Mouse (Mus musculus) layer of hippocampus, postnatal 25 days (tissue): Measurements from ENCODE around the gene Slc4a3. TPM values are rescaled to one million over a fixed set of nuclear protein-coding genes. Genes with fewer than 3 reads are reported as not detected.
A peak's percentile ranks its signal among the peaks of the same experiment; 100 is the strongest.

Experiments used
- DNase-seq, 2 experiments: peaks; one replicate each; pipeline ENCODE4 v3.0.0; 2022; ENCODE audit warnings: mixed read lengths in 2 of 2, low spot score in 1 of 2; ENCODE audit errors: extremely low spot score in 1 of 2
- total RNA-seq, 2 experiments: library from RNA; stranded (reverse); gene quantifications; 2 replicates each; pipeline ENCODE4 v1.2.3; 2021

Slc4a3 gene
- total RNA-seq, 2 experiments from 2014 or later: 111 to 114 TPM

DNA sequence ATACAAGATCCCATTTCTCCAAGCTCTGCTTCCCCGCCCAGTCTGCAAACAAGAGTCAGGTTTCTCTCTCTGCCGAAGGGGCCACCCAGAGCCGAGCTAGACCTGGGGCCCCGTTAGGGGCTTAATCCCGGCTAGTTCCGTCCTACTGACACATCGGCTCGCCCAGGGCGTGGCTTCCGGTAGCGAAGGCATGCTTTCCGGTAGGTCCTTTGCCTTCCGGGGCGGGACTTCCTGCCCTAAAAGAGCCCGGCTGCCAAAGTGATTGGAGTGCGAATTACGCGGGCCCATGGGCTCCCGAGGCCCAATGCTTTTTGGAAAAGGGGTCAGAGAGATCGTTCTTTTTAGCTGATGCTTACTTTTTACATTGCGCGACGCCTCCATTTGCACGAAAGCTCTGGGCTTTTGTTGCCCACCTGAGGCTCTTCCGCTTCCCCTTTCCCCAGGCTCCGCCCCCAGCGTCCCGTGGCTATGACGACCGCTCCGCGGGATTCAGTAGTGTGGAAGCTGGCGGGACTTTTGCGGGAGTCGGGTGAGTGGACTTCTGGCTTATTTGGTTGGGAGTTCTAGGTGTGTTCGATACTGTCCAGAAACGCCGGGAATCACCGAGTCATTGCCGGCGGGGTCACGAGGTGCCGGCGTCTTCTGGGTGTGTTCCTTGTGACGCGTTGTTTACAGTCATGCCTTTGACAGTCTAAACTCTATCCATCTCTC is 24.6 kb upstream of the Slc4a3 start, which contains the start of gene Stk11ip:
TSS of gene Stk11ip (plus strand) at position 209 of the 711 bp plus-strand sequence.
- peak; percentile 84 to 89 for DNase-seq

DNA sequence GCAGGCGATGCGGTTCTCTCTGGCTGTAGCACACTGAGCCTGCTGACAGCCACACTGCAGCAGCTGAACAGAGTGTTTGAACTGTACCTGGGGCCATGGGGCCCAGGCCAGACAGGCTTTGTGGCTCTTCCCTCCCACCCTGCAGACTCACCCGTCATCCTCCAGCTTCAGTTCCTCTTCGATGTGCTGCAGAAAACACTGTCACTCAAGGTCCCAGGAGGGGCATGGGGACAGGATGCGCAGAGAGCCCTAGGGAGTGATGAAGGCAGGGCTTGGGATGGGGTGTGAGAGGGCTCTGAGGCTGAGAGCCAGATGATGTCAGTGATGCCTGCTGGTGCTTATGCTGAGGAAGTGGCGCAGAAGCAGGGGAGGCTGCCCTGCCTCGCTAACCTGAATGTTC is 21.4 kb upstream of the Slc4a3 start:
- DNase-seq: no peak

DNA sequence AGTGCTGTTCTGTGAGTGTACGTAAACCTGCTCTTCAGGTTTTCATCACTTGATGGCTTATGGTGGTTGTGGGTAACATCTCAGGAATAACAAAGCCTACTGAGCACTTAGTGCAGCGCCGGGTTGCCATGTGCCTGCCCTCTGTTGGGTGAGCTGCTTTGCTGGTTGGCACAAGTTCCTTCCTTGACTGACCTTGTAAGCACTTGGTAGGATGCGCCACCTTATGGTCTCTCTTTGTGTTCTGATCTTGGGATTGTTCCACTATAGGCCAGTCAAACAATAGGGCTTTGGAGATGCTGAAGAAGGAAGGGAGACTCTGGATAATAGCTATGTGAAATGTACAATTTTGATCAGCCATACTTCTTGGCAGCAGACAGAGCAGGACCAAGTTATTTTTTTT is 15.5 kb upstream of the Slc4a3 start:
- no peak for DNase-seq

DNA sequence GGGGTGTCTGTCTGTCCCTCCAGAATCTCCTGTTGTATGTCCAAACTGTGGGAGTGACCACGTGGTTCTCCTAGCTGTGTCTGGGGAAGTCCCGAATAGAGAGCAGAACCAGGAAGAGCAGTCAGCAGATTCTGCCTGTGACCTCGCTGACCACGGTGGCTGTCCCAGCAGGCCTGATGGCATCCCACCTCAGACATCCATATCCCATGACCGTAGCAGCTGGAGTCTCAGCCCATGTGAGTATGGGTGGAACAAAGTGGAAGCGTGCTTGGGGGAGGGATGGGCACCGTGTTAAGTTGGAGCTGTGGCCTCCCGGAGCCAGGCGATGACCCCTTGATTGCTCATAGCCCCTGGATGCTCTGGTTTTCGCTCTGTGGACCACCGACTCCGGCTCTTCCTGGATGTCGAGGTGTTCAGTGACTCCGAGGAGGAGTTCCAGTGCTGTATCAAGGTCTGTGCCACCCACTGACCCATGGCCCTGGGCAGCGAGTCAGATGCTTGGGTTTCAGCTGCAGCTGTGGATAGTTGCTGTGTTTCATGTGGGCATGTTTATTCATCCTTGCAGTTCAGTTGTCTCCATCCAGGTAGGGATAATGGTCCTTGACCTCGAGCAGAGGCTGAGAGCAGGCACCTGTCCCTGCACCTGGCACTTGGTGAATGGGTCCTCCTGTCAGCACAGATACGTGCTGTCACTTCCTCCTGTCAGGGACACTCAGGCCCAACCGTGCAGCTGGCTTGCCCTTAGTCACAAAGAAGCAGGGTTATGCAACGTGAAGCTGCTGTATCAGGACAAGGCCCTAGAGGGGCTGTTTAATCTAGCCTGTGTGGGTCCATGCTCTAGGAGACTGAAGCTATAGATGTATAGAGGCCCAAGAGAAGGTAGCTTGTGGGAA is 13.5 kb upstream of the Slc4a3 start:
- no peak for DNase-seq

DNA sequence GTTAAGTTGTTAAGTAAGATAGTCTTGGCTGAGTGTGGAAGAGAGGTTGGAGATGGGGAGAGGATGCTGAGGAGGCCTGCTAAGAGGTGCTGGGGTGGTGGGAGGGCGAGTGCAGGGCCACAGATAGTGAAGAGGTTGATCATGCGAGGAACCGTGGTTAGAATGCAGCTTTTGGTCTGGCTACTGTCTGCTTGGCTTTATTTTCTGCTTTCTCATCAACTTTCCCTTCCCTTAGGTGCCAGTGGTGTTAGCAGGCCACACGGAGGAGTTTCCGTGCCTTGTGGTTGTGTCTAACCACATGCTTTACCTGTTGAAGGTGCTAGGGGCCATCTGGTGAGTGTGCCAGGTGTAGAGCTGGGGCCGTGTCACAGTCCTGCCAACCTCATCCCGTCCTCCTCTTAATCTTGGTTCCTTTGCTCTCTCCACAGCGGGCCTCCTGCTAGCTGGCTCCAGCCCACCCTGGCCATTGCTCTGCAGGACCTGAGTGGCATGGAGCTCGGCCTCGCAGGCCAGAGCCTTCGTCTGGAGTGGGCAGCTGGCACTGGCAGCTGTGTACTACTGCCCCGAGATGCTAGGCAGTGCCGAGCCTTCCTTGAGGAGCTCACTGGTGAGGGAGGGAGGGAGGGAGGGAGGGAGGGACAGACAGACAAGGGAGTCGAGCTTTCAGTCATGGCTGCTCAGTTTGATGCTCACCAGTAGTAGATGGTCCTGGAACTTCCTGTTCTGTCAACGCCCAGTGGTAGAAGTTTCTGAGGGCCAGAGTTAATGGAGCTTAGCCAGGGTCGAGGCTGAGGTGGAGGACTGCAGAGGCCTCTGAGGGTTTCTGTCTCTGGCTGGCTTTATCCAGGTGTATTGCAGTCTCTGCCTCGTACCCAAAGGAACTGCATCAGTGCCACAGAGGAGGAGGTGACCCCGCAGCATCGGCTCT is 12.5 kb upstream of the Slc4a3 start:
- no peak for DNase-seq

DNA sequence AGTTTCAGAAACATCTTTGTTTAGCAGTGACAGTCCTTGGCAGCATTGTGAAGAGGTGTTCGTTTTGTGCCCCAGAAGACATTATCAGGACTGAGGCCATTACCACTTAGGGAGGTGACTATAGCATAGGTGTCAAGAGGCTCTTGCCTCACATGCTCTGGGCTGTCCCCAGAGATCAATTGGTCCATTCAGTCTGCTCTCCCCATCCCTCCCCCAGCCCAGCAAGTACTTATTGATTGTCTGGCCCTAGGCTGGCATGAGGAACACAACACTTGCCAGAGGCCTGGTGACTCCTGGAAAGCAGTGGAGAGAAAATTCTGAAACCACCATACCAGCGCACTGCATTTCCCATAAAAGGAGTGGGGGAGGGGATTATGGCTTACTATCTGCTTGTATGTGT is 8.5 kb upstream of the Slc4a3 start:
- DNase-seq: no peak

DNA sequence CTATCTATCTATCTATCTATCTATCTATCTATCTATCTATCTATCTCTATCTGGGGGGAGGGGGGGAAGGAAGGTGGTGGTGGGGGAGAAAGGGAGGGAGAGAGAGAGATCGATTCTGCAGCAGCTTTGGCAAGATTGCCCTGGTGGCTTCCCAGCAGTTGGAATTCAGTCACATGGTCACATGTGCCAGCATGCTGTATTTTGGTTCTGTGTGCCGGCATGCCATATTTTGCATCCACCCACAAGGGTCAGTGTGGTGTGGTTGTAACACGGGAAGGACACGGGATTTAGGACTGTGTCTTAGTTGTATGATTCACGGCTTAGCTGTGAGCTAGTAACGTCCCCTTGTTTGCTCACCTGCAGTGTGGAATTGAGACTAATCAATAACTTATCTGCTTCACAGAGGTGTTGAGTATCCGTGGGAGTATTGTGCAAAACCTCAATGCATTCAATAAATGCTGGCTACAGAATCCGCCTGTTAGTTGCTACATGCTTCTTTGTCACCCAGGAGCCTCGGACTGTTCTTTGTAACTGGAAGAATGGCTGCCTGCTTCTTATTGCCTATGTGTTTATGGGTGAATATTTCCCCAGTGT is 7.4 kb upstream of the Slc4a3 start:
- no peak for DNase-seq

DNA sequence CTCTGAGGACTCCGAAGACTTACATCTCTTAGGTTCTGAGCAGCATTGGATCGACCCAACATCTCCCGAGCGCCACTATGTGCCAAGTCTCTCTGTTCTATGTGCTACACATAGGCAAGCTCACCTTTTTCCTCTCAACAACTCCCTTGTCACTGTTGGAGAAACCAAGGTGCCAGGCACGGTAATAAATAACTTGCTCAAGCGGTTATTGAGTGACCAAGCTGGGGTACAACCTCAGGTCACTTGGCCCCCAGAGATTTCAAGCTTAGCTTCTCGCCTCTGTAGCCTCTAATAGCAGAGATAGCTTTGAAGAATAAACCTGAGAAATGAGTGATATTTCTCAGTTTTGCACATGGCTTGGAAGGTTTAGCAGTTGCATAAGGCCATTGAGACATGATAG is 4.6 kb upstream of the Slc4a3 start:
- no peak for DNase-seq

DNA sequence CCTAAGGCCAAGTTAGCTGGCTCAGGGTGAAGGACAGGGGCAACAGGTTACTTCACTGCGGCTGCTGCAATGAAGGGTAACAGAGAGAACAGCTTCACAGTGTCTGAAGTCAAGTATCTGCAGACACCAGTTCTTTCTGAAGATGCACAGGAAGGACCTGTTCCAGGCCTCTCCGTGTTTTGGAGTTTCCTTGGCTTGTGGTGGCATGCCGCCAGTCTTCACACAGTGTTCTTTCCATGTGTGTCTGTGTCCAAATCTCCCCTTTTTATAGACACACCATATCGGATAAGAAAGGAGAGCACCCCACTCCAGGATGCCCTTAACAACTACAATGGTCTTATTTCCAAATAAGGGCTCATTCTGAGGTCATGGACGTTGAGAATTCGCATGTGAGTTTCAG is 1.7 kb upstream of the Slc4a3 start:
- DNase-seq: no peak

DNA sequence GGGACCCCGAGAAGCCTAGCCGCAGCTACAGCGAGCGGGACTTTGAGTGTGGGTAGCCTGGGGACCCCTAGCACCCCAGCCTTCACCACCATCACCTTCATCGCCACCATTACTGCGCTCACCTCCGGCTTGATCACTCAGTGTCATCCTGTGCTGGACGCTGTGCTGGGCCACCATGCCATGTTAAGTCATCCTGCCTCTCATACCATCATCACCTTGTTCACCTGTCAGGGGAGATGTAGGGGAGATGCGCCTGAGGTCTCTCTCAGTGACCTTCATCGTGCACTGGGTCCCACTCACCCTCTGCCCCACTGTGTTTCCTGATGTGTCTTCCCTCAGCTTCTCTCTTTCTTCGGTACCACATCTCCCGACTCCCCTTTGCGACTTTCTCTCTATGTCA is 1.3 kb downstream of the Slc4a3 start:
- no peak for DNase-seq

DNA sequence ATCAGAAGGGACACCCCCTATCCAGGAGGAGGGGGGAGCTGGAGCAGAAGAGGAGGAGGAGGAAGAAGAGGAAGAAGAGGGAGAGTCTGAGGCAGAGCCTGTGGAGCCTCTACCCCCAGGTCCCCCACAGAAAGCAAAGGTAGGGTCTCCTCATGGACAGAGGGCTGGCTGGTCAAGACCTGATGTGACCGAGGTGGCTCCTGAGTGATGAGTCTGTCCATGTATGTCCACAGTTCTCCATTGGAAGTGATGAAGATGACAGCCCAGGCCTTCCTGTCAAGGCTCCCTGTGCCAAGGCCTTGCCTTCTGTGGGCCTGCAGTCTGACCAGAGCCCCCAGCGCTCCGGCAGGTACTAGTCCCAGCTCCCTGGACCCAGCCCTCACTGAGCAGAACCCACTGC is 2.0 kb downstream of the Slc4a3 start:
- no peak for DNase-seq

DNA sequence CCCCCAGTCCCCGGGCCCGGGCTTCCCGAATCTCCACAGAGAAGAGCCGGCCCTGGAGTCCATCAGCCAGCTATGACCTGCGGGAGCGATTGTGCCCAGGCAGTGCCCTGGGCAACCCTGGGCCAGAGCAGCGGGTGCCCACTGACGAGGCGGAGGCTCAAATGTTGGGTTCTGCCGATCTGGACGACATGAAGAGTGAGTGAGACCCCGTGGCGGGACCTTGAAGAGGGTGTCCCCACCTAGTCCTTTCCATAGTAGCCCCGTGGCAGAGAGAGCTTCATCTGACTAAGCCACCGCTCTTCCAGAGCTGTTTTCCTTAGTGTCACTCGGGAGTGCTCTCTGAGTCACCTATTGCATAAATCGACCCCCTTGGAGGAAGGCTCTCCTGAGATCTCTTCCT is 2.8 kb downstream of the Slc4a3 start:
- DNase-seq: no peak

DNA sequence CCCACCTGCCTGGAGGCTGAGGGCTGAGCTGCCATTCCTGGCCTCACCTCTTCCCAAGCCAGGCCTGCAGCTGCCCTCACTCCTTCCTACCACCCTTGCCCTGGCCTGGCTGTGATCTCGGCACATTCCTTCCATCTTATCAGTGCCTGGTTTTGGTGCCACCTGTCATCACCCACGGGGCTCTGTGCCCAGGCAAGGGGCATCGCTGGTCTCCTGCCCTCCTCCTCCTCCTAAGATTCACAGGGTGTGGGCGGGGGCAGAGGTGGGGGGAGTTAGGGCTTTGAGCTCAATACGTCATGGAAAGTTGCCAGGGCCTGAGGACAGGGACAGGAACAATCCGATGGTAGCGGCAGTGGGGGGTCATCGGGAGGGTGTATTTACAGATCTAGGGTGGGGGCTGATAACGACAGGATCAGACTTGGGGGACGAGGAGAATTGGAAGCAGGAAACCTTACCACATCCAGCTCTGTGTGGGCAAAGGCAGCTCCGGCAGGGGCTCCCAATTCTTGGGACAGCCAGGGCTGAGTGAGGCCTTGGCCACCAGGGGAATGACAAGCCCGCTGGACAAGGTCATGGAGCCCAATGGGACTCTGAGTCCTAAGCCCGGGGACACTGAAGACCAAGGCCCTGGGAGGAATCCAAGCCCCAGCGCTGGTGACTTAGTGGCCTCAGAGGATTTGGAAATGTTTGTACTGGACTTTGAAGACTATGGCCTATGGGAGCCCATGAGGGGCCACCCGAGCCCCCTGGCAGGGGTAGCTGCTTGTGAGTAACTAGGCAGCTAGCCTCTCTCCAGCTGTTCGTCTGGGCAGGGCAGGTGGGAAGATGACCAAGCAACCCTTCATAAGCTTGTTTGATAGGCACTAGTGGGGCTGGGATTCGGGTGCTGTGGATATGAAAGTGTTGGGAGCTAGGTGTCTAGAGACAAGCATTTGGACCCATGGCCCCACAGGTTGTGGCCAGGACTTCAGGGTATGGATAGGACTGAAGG is 3.5 kb downstream of the Slc4a3 start:
- no peak for DNase-seq

DNA sequence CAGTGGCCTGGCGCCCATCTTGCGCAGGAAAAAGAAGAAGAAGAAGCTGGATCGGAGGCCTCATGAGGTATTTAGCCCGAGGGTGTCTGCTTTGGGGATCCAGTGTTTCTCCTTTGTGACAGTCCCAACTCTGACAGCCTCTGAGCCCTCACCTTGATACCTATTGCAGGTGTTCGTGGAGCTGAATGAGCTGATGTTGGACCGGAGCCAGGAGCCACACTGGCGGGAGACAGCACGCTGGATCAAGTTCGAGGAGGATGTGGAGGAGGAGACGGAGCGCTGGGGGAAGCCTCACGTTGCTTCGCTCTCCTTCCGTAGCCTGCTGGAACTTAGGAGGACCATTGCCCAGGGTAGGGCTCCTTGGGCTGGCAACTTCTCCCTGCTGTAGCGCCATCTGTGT is 4.5 kb downstream of the Slc4a3 start:
- DNase-seq: no peak

DNA sequence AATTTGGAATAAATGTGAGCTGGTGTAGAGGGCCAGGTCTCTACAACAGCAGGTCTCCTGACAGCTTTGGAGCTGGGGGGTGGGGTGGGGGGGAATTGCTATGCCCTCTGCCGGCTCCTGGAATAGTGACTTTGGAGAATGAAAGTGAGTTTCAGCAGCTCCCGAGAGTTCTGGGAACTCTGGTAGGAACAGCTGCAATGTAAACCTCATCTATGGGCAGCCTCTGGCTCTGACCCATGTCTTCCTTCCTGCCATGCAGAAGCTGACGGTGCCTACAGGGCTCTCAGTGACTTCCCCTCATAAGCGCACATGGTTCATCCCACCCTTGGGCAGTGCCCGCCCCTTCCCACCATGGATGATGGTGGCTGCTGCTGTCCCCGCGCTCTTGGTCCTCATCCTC is 9.6 kb downstream of the Slc4a3 start:
- no peak for DNase-seq

DNA sequence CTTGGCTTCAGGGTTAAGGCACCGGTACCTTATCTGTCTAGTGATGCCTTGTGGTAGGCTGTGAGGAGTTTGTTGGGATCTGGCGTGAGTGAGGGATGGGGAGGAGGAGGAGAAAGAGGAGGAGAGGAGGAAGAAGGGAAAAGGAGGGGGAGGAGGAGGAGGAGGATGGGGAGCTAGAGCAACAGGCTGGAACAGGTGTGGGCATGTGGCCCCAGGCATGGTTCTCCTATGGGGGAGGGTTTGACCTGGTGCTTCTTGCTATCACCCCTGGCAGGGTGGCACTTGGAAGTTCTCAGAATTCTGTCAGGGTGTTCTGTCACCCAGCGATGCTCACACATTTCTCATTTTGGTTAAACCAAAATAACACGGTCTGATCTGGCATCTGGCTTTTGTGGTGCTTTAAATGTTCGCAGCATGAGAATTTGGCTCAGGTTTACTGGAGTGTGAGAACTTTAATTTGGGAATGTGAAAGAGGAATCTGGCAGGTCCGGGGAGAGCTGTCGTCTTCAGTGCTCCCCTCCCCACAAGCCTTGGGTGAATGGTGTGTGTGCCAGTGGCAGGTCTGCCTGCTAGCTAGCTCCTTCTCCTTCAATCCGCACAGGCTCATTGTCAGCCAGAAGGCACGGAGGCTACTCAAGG is 10.2 kb downstream of the Slc4a3 start:
- no peak for DNase-seq

DNA sequence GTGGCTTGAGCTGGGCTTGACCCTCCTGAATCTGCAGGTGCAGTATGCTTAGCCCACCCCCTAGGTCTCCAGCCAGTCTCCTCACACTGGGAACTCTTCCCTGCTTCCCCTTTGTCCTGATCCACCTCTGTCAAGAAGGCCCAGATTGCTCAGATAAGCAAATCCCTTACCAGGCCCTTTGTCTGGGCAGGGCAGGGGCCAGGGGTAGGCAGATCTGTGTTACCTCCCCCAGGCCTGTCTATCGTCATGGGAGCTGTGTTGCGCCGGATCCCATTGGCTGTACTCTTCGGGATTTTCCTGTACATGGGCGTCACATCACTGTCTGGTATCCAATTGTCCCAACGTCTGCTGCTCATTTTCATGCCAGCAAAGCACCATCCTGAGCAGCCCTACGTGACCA is 11.0 kb downstream of the Slc4a3 start:
- DNase-seq: no peak

DNA sequence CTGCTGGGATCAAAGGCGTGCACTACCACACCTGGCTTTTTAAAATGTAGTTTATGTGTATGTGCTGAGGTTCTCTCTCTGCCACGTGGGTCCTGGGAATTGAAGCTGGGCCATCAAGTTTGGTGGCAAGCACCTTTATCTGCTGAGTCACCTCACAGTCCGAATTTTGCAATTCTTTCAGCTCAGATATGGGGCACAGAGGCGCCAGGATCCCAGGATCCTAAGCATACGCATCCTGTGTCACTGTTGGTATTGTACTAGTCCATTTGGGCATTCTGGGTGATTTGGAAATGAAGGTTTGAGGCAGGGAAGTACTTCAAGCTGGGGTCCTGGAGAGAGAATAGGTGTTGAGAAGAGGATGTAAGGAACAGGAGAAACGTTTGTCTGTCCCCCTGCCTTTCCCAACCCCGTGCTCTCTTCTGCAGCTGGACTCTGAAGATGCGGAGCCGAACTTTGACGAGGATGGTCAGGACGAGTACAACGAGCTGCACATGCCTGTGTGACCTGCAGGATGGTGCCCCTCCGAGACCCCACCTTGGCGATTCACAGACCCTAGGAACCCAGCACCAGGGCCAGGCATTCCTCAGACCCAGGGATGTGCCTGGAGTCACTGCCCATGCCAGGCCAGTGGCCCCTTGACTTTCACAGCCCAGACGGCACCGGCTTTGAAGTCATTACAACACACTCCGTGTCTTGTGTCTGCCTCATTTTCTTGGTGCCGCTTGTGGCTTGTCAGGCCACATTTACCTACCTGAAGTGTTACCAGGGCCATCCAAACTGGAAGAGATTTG is 12.5 kb downstream of the Slc4a3 start:
- DNase-seq: no peak
